Mouse (Mus musculus) layer of hippocampus, adult 11-12 months (tissue): ENCODE measurements around the gene Cdh13.
"Not testable (repeated sequence)": the region's sequence is repeated elsewhere in the genome, so short reads cannot be mapped to it uniquely, and the experiment has no call there.

Source experiments
- DNase-seq: peaks from one replicate; pipeline ENCODE4 v3.0.0; 2022; ENCODE audit warnings: low spot score

Gene Cdh13

DNA sequence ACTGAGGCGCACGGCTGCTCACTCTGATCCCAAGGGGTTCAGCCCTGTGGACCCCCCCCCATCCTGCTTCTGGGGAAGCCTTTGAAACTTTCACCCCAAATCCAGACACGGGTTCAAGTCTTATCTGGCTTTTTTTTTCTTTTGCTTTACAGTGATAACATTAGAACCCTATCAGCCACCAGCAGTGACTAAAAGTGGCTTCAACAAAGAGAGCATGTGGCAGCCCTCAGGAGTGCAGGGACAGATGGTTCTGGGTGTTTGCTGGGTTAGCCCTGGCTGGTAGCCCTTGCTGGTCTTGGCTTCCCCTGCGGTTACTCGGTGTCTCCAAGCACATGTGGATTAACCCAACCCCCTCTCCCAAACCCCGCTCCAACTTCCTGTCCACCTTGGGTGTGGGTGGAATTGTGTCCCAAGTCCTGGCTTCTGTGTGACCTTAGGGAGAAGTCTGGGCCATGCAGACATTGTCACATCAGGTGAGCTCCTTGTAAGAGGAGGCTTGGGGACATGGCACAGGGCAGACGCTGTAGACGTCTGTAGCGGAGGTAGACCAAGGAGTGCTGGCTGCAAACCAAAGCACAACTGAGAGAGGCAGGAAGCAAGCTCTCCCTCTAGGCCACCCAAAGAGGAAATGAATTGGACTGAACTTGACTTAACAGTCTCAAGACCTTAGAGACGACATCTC, 1069.6 kb downstream of the Cdh13 start:
- no peak for DNase-seq

DNA sequence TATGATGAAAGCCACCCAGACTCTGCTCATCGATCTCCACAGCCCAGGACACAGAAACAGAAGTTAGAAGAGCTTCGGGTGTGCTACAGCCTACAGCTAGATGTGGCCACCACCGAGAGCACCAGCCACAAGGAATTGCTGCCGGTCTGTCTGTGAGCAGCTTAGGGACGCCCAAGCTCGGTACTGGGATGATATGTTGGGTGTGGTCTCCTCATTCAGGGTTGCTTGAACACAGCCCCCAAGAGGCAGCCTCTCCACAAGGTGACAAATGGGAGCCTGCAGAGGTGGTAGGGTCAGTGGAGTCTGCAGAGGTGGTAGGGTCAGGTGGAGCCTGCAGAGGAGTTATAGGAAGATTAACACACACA, 1070.1 kb downstream of the Cdh13 start:
- no peak for DNase-seq

DNA sequence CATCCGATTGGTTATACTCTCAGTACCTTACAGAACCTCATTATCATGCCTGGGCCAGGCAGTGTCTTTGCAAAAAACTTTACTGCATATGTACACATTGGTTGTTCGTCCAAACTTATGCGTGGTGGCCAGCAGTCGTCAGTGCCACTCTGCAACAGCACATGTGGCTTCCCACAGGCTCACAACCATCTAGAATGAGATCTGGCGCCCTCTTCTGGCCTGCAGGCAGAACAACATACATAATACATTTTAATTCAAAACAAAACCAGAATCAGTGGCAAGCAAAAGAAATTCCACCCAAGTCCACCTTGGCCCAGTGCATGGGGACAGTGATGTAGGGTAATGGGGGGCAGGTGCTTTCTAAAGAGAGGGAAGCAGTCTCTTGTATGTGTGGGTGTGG, 1073.1 kb downstream of the Cdh13 start:
- not testable (repeated sequence) for DNase-seq

DNA sequence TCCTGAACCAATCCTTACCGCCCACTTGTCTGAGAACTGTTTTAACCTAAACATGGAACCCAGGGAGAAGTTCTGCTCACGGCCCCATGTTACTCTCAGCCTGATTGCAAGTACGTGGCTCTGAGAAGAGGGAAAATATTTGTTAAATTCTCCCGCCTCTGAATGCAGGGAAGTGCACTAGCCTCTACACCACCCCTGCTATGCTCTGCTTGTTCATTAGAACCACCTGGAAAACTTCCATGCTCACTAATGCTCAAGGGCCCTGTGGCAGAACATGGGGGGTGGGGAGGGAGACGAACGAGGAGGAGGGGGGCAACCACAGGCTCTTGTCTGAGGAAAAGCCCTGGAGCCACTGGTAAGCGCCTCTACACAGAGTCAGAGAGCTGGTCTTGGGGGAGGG, 1074.6 kb downstream of the Cdh13 start:
- no peak for DNase-seq

DNA sequence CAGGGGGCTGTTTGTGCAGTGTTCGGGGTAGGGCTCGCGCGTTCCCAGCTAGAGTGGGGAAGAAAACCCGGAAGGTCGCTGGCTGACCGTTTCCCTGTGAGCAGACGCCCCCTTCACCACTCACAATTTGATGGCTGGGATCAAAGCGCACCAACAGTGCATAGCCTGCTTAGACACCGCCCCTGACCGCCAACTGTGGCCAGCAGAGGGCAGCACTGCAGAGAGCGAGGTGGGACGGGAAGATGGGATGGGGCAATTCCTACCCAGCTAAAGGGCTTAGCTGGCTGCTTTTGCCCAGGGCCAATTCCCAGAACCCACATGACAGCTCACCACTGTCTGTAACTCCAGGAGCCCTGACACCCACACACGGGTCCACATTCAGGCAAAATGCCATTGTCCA, 1075.3 kb downstream of the Cdh13 start:
- DNase-seq: no peak

DNA sequence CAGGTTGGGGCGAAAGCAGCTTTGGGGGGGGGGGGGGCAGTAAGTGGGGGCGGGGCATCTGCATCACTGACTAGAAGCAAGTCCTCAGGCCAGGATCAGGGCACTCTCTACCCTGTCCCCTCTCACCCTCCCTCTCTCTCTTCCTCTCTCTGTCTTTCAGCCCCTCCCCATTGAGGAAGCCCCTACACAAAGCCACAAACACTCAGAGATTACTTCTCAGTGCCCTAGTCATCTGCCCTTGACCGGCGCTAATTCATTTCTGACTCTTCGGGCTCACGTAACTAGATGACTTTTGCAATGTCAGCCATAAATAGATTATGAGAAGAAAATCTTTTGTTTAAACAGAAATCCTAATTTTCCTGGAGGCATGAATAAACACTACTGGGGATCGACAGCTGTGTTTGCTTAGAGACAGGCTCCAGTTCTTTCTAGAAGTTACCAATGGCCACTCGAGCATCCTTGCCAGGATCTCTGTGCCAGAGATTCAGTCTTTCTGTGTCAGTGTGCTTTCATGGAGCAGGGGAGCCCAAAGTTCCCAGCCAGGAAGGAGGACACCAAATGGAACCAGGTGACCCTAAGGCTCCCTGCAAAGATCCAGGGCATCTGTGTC, 1077.3 kb downstream of the Cdh13 start:
- no peak for DNase-seq
